Mouse (Mus musculus) frontal cortex, adult 2 months (tissue): ENCODE measurements around the gene Ccdc183. TPM values are rescaled to one million over a fixed set of nuclear protein-coding genes. Genes with fewer than 3 reads are reported as not detected.

Experiments used
- DNase-seq, 2 experiments: peaks; one replicate each; pipeline ENCODE4 v3.0.0; 2022; ENCODE audit warnings: low spot score in 1 of 2; ENCODE audit errors: extremely low spot score in 1 of 2
- polyA plus RNA-seq: library from polyadenylated mRNA; depleted of rRNA; stranded (reverse); fragments of >200 nt; gene quantifications from 2 replicates; pipeline ENCODE4 v1.2.3, GENCODE M21; 2012; rRNA removed

Ccdc183 gene
- 0.06 TPM in 1 of 2 replicates, not detected in the other for polyA plus RNA-seq

DNA sequence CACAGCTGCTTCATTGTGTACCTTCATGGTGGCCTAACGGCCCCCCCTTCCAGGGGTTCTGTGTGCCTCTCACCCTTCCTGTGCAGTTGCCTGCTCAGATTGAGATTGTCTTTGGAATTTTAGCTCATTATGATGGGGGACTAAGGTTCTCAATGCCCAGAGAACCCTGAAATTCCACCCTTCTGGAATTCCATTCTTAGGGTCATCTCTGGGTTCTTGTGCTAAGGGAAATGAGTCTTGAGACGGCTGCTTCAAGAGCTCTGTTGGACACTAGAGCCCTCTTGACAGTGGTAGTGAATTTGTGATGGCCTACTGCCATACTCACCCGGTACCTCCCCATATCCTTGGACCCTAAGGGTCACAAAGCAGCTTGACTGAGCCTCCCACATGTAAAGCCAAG lies at the start of gene Ccdc183:
Gene Ccdc183 (minus strand): TSS at position 101 of the 400 bp plus-strand sequence.
- no peak for DNase-seq

- no peak for DNase-seq
Measured at GRCm38 (mm10) chr2:25666516-25666915, 49.0 kb upstream of the Ccdc183 start.

DNA sequence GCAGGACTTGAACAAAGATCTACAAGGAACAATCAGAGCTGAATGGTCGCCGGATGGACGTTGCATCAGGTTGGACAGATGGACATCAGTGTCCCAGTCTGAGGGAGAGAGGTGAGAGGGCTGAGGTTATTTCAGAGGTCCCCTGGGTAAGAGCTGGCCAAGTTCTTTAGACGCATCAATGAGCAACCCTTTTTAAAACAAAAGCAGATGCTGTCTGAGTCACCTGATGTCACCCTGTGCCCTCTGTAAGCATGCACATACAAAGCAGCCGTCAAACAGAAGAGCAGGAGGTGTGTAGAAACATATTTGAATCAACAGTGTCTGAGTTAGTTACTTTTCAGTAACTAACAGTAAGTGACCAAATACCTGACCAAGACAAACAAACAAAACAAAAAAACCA lies 46.6 kb upstream of the Ccdc183 start:
- DNase-seq = no peak

DNA sequence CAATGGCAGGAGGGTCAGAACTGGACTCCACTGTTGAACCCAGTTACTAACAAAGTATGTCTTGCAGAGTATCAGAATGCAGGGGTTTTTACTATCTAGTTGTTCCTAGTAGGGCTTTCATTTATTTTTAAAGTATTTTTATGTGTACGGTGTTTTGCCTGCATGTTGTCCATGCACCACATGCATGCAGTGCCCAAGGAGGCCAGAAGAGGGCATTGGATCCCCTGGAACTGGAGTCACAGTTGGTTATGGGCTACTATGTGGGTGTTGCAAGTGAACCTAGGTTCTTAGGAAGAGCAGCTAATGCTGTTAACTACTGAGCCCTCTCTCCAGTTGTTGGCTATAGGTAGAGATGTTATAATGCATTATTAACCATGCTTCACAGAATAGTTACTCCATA lies 46.0 kb upstream of the Ccdc183 start:
- peak in 1 of 2 experiments; percentile 55 for DNase-seq

- no peak for DNase-seq
Measured at GRCm38 (mm10) chr2:25661245-25661970, 43.9 kb upstream of the Ccdc183 start.

DNA sequence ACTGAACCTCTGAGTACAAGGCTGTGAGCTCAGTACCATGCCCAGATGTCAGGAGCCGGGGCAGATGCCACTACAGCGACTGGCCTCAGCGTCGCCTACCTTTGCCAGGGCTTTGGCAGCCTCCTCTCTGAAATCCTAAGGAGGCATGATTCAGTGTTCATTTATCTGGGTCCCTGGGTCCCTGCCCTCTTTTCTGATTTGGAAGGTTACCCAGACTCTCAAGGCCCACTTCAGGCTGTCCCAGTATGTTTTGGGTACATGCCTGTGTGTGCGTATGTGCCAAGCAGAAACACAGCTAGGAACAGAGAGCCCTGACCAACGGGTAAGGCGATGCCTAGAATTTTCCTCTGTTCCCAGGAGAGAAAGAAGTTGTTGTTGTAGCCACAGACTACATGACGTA lies 42.8 kb upstream of the Ccdc183 start:
- DNase-seq = no peak

GRCm38 (mm10) chr2:25657652-25658051 lies 40.2 kb upstream of the Ccdc183 start, which contains the start of gene Lcn5:
Lcn5 (plus strand) TSS chr2:25657952.
- no peak for DNase-seq

DNA sequence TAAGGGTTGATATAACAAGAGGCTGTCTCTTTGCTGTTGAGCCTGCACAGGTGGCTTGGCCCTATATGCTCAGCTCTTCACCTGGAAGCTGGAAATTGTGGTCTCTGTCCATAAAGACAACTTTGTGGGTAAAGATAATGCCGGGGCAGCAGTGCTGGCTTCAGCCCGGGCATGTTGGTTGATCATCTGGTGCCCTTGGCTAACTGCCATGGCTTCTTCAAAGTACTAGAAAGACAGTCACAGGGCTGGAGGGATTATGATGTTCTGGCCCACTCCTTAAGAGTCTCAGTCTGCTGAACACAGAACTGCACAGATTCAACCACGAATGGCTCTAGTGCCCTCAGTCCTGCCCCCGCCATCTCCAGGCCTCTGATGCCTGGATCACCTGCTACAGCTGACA lies 39.8 kb upstream of the Ccdc183 start:
- no peak for DNase-seq

DNA sequence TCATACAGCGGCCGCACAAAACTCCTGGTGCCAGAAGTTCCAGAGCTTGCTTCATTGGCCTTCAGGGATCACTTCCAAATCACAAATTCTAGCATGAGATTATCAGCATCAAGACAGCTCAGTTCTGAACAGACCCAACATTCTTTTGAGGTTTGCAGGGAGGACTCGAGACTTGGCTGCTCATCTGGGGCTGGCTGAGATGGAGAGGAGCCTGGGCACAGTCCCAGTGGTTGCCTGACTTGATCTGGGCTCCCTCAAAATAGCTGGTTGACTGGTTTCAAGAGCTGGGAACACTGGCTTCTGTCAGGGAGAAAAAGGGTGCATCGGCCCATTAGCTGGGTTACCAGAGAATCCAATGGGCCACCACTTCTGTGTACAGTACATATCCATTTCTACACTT lies 39.2 kb upstream of the Ccdc183 start:
- peak in 1 of 2 experiments; percentile 12 for DNase-seq

GRCm38 (mm10) chr2:25654502-25654901 lies 37.0 kb upstream of the Ccdc183 start:
- DNase-seq = no peak

GRCm38 (mm10) chr2:25652902-25653301 lies 35.4 kb upstream of the Ccdc183 start, which contains the start of gene Lcn8:
Lcn8 (plus strand) TSS chr2:25653120.
- DNase-seq = no peak

DNA sequence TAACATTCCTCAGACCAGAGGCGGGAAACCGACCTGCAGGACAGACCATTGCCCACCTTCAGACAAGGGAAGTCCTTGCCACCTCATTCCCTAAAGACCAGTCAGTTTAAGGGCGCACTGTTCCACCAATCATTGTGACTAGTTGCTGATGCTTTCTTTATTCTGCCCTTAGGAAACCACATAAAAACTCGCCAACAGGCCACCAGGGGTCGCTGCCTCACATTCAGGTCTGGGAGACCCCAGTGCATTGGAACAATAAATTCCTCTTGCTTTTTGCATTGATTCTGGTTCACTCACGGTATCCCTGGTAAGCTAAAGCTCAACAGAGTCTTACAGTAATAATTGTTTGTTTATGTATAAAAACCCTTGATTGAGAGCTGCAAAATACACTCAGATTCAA lies 22.4 kb upstream of the Ccdc183 start:
- DNase-seq = peak in 1 of 2 experiments; percentile 55

GRCm38 (mm10) chr2:25634046-25634445 lies 16.6 kb upstream of the Ccdc183 start:
- peak in 1 of 2 experiments; percentile 33 for DNase-seq

DNA sequence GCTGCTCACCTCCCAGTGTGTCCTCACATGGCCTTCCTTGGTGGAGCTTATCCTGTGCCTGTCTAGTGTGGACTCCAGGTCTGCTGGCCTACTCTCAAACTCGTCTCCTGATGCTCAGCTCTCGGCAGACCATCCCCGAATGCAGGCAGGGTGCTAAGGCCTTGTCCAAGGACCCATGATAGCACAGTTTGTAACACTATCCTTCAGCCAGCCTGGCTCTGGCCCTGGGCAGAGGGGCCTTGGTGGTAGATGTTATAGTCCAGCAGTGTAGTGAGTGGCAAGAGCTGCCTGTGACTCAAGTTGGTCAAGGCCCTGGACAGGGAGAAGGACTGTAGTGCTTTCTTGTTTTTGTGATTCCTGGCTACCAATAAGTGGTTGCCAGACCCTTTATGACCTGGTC lies 16.1 kb upstream of the Ccdc183 start:
- no peak for DNase-seq

DNA sequence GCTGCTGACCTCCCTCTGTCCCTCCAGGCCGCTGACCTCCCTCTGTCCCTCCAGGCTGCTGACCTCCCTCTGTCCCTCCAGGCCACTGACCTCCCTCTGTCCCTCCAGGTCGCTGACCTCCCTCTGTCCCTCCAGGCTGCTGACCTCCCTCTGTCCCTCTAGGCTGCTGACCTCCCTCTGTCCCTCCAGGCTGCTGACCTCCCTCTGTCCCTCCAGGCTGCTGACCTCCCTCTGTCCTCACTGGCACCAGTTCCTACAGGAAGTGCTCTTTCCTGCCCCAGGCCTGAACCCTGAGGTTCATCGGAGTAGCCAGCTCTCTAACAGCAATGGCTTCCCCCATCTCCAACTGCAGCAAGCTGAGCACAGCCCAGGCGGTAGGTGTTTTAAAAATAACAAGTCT lies 11.3 kb upstream of the Ccdc183 start:
- no peak for DNase-seq

- DNase-seq = no peak
Measured at GRCm38 (mm10) chr2:25627811-25628210, 10.3 kb upstream of the Ccdc183 start, which contains the start of gene Fcna. Fcna (minus strand) TSS chr2:25628030.

GRCm38 (mm10) chr2:25625986-25626385 lies 8.5 kb upstream of the Ccdc183 start:
- no peak for DNase-seq

DNA sequence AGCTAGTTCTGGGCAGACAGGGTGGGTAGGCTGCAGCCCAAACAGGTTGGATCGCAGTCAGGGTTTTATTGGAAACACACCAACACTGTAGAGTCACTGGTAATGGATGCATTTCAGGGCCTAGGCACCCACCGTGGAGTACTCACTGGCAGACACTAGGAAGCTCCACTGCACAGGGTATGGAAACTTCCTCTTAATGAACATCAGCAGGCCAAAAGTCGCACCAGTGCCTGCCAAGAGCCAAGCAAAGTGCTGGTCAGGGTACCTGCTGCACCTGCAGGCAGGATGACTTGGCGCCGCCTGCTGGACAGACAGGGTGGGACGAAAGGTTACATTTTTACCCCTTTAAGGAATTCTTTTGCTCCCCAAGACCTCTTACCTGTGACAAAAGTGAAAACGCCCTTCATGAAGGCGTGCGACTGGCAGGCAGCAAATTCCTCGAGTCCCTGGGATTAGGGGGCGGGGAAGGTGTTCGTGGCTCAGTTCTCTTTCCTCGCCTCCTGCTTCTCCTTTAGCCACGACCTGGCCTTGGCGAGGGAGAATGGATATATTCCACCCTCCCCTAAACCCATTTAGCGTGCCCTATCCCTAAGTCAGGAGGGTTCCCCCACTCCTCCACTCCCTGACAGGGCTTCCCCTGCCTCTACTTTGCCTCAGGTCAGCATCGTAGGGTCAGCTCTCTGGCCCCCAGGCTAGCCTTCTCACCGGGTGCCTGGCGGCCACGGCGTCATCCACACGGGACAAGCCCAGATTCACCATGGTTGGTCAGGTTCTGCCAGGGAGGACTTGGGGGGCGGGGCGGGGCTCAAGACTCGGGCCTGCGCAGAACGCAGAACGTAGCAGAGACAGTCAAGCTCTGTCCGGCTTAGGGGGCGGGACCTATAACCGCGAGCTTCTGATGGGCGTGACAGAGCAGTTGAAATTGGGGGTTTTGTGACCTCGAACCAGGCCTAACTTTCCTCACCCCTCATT lies 4.0 kb upstream of the Ccdc183 start, which contains the start of gene Tmem141:
Gene Tmem141 (minus strand): TSS at position 777 of the 972 bp plus-strand sequence.
- peak; percentile 77 to 92 for DNase-seq

DNA sequence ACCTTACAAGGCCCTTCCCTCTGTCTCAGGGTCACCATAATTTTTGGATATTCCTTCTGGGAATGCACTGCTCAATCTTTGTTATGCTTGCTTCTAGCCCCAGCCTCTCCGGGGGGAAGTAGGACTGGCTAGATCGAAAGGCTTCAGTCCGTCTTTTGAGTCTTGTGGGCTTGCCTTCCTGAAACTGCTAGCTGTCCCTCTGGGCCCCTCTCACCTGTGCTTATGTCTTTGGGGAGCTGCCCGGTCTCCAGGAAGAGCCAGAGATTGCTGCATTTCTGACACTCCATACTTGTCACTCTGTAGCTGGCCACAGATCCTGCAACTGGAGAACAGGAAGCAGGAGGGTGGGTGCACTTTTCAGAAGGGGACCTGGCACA lies 3.4 kb upstream of the Ccdc183 start:
- no peak for DNase-seq

DNA sequence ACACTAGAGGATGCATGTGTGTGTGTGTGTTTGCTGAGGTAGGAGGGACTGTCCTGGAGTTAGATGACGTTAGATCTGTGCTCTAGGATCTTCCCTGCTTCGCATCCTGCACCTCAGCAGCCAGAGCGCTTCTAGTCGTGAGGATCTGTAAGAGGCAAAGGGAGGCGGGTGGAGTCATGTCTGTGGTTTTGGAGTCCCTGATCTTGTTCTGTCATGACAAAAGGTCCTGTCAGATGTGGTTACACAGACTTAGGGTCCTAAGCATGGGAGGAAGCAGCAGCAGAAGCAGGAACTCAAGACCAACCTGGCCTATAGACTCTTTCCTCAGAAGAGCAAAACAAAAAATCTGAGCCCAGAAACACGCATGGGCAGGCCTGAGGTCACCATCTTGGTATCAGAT lies 2.9 kb upstream of the Ccdc183 start:
- DNase-seq = no peak

DNA sequence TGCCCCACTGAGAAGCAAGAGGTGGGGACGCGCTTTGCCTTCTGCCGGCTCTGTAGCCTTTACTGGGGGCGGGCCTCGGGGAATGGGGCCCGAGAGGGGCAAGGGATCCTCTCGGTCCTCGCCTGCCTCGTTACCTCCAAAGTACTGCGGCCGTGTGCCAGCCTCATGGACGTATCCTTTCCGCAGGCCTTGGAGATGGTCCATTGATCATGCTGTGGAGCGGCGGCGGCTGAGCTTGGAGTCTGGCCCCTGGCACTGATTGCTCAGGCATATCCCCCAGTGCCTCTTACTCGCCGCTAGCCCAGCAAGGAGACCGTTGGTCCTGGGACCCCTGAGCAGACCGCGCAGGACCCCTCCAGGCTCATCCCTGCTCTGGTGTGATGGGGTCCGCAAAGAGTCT lies 1.1 kb downstream of the Ccdc183 start:
- no peak for DNase-seq
